Mouse (Mus musculus) adrenal gland, postnatal 36 days (tissue): ENCODE measurements around the gene Pbrm1. TPM values are rescaled to one million over a fixed set of nuclear protein-coding genes. Genes with fewer than 3 reads are reported as not detected.

Source experiments
- DNase-seq, 2 experiments: peaks; one replicate each; pipeline ENCODE4 v3.0.0; 2021; ENCODE audit warnings: mixed read lengths in 1 of 2
- total RNA-seq, 2 experiments: library from RNA; stranded (reverse); gene quantifications; 2 replicates each; pipeline ENCODE4 v1.2.3; 2021

The Pbrm1 gene
- total RNA-seq, 2 experiments from 2014 or later = 56.9 to 57.6 TPM

- no peak for DNase-seq
These were observed 60.5 kb downstream of the Pbrm1 start for GRCm38 (mm10) chr14:31079313-31080028.

DNA sequence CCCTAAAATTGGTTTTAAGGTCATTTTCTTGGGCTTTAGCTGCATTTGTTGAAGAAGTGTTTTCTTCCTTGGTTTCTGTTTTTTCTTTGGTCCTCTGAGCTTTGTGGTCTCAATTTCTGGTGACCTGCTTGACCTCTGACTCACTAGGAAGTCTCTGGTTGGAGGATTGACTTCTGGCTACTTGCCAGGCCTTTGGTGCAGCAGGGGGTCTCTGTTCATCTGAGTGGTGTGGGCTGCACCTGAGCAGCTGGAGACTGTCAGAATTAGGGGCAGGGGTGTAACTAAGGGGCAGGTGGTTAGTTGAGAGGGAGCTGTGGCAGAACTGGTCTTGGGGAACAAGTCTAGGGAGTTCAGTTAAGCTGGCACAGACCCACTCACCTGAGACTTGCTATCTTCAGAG, 62.2 kb downstream of the Pbrm1 start:
- DNase-seq = no peak

DNA sequence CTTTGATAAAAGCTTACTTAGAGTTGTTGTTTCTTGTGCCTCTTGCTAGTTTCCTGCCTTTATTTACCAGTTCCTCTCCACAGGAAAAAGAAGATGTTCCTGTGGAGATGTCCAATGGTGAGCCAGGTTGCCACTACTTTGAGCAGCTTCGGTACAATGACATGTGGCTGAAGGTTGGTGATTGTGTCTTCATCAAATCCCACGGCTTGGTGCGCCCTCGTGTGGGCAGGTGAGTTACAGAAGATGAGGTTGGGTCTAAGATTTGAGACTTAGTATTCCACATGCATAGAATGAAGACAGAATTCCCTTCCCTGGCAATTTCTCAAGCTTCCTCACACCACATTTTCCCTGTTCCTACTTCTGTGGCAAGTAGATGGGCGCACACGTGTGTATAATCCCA, 68.5 kb downstream of the Pbrm1 start:
- no peak for DNase-seq

- DNase-seq = no peak
These were observed 69.6 kb downstream of the Pbrm1 start for GRCm38 (mm10) chr14:31088515-31088914.

GRCm38 (mm10) chr14:31089918-31090317, 71.0 kb downstream of the Pbrm1 start:
- no peak for DNase-seq

GRCm38 (mm10) chr14:31105156-31105555, 86.2 kb downstream of the Pbrm1 start:
- no peak for DNase-seq

DNA sequence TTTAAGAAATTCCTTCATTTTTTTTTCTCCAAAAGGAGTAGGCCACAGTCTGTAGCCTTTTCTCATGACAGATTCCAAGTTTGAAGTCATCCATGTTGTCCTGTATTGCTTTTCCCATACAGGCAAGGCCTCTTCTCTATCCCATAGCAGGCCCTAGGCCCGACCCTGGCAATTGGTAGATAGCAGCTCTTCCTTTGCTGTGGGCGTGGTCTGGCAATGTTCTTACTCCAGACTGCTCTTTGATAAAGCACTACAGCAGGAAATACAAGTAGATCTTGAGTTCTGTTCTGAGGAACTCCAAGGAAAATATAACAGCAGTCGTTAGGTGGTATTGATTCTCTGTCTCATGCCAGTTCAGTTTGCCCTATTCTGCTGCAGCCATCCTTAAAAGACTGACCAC, 91.7 kb downstream of the Pbrm1 start:
- no peak for DNase-seq

- no peak for DNase-seq
These were observed 93.2 kb downstream of the Pbrm1 start for GRCm38 (mm10) chr14:31112187-31112586.

GRCm38 (mm10) chr14:31114011-31114410, 95.1 kb downstream of the Pbrm1 start:
- DNase-seq = no peak

DNA sequence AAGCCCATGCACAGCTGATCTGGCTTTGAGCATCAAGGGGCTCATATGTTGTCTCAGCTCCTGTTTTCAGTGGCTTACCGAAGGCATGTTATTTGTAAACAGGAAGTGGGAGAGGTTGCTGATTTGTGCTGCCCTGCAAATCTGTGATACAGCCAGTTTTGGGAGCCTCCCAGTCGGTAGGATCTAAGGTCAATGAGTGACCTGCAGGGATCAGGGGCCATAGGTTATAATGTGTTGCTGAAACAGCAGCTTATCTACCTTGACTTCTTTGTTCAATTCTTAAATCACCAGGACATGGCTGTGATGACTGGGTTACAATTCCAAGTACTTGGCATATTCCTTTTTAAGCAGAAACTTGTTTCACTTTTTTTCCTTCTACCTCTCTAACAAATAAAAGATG, 96.6 kb downstream of the Pbrm1 start:
- DNase-seq = no peak

- no peak for DNase-seq
These were observed 106.5 kb downstream of the Pbrm1 start for GRCm38 (mm10) chr14:31125106-31126075.

DNA sequence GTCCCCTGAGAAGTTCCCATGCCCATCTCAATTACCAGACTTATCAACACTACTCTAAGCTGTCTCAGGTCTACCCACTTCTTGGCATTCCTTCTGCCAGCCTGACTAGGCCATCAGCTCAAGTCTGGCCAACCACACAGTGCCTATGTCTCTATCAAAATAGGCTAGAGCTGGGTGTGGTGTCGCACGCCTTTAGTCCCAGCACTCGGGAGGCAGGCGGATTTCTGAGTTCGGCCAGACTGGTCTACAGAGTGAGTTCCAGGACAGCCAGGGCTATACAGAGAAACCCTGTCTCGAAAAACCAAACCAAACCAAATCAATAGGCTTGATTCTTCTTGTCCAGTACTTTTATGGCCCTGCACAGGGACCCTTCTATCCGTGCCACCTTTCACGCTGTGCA, 107.9 kb downstream of the Pbrm1 start:
- no peak for DNase-seq

DNA sequence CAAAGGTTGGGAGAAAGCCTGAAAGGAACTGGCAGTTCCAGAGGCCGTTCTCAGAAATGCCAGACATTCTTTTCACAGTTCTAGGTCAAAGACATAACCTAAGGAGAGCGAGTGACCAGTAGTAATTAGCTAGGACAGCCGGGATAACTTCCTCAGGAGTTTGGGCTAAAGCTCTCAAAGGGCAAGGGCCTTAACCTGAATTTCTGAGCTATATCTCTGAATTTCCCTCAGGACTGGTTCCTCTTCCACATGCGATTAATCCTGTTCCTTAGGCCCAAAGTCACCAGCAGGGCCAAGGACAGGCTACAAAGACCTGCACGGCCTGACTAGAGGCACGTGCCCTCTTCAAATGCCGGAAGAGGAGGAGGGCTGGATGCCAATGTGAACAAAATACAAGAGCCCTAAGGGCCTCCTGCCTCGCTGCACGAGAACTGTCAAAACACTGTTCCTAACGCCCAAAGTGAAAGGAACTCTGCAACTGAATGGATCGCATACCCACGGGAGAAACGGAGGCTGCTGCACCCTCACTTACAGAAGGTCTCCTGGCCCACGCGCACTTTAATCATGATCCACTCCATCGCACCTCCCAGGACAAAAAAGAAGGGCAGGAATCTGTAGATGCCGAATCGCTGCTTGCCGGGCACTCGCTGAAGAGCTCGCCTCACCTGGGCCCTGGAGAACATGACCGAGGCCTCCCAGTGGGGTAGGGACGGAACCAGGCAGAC, 109.3 kb downstream of the Pbrm1 start:
- peak; percentile 67 to 68 for DNase-seq

GRCm38 (mm10) chr14:31128826-31129219, 109.9 kb downstream of the Pbrm1 start, which contains the start of gene Smim4:
TSS of gene Smim4 (minus strand) at chr14:31128956.
- peak; percentile 98 to 99 for DNase-seq

- DNase-seq = no peak
These were observed 110.6 kb downstream of the Pbrm1 start for GRCm38 (mm10) chr14:31129326-31130235.

DNA sequence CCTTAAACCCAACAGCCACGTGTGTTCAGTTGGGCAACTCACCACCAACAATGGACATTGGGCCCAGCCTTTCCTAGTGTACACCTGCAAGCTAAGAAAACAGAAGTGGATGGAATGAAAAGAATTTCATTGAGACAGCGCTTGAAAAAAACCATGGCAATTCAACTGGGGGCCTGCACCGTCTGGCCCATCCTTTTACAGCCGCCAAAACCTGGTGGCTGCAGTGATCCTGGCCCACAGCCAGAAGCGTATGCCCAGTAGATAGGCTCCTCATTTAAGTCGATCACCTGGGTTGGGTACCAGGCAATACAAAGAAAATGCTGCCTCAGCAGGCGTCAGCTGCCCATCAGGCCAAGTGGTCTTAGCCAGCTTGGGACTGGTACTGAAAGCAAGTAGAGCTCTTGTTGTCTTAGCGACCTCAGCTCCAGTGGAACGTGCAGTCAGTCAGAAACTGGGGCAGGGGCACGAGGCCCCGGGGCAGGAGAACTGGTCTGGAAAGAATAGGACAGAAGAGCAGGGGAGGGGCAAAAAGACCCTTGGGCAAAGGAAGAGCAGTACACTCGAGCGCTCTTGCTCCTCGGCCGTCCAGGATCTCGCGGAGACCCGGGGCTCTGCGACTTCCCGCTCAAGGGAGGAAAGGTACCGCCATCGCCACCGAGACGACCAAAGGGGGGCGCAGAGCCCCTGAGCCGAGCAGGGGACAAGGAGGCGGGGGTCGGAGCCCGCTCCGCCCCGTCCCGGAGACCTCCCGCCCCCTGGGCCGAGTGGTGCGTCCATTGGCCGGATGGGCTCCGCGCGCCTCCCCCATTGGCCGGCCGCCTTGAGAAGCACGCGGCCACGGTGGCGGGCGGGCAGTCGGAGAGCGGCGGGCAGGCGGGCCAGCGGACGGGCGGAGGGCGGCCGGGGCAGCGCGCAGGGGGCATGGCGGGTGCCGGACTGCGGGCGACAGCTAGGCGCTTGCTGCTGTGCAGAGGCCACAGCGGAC, 111.6 kb downstream of the Pbrm1 start, which contains the start of gene Nt5dc2:
TSS of gene Nt5dc2 (plus strand) at position 818 of the 985 bp plus-strand sequence.
- DNase-seq = peak; percentile 94 to 95

DNA sequence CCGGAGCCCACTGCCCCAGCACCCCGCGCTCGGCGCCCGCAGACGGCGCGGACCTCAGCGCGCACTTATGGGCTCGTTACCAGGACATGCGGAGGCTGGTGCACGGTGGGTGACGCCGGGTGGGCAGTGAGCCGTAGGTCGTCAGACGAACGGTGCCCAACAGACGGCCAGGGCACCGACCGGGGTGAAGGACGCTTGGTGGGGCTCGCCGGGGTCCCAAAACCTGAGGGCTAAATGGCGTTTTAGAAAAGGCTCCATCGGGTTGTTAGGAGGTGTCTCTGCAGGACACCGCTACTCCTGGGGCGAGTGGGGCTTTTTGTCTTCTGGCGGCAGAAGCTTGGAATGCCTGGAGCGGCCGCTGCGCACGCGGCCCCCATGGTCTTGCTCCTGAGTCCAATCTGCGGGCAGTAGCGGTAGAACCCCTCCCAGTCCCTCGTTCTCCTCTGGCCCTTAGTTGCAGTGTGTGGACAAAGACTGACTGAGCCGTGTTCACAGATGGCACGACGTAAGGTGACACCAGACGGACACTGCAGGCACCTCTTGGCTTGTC, 112.4 kb downstream of the Pbrm1 start:
- no peak for DNase-seq

DNA sequence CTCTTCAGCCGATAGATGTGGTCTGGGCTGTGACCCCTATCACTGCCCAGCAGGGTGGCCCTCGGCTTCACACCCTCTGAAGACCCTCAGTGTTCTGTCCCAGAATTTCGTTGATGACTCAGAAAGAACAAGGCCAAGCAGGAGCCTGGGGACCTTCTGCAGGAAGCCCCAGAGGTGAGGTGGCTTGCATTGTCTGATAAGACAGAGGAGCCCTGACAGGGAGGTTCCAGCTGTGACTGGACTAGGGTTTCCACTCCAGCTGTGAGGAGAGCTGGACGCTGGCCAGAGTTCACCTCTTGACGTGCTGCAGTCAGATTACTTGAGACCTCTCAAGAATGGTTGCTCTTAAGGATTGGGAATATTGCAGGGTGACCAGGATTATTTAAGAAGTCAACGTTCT, 113.1 kb downstream of the Pbrm1 start:
- DNase-seq = no peak

DNA sequence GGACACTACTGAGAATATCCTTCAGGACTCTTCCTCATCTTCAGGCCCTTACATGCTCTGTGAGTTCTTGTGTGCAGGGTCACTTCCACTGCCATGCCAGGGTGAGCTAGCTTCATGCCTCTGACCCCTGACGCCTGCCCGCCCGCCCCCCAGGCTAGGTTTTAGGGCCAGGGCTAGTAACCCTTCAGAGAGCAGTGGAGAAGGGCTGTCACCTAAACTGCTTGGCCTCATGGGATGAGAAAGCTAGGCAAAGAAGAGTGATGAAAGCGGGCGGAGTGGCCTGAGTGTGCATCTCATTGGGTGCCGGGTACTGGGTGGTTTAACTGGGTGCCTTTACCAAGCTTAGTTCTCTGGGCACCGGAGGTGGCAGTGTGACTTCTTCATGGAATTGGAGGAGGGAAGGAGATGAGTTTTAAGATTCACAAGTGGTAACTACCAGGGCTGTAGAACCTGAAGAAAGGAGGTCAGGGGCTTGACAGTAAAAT, 113.6 kb downstream of the Pbrm1 start:
- DNase-seq = no peak
